Mouse (Mus musculus): ENCODE data around the gene Hcn3.
"Not testable (repeated sequence)": the region's sequence is repeated elsewhere in the genome, so short reads cannot be mapped to it uniquely, and the experiment has no call there.

The Hcn3 gene

DNA sequence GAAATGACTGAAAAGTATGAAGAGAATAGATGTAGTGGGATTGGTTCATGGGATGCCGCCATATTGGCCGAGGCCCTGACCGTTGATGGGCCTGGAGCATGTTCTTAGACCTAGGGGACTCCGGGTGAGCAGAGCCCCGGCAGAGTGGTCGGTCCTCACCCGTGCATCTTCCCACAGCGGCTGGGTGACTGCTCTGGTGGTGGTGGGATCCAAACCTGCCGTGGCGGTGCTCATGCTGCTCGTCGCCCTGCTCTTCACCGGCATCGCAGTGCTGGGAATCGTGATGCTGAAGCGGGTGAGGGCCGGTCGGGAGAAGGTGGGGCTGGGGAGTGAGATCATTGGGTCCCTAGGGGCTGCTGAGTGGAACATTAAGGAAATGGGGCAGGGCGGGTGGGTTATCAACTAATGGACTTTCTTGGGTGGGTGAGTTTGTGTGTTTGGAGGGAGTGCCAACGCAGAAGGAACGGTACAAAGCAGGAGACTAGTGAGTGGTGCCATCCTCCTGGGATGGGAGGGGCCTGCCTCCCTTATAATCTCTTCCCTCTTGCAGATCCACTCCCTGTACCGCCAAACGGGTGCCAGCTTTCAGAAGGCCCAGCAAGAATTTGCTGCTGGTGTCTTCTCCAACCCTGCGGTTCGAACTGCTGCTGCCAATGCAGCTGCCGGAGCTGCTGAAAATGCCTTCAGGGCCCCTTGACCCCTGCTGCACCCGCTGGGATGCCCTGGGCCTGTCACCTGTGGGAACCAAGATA is 21.9 kb upstream of the Hcn3 start:
- no peak for DNase-seq (ENCODE audit: low read depth)

DNA sequence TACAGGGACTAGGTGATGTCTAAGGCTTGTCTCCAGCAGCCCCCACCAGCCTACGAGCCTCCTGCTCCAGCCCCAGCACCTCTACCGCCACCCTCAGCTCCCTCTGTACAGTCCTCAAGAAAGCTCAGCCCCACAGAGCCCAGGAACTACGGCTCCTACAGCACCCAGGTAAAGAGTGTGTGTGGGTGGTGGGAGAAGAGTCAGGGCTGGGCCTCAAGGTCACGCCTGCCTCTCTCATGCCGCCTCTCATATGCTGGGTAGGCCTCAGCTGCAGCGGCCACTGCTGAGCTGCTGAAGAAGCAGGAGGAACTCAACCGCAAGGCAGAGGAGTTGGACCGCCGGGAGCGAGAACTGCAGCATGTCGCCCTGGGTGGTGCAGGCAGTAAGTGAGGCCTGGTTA is 19.1 kb upstream of the Hcn3 start:
- no peak for DNase-seq (ENCODE audit: low read depth)

DNA sequence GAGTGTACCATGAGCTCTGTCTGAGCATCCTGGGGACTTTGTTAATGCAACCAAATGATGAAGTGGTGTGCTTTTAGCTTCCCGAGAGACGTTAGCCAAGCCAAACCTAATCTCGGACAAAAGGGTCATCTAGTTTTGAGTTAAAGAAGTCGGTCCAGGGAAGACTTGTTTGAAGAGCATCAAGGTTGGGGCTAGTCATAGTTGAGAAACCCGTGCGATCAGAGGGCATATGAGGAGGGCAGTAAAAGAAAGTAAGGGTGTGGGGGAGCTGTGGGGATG is 18.1 kb upstream of the Hcn3 start:
- no peak for DNase-seq (ENCODE audit: low read depth)

DNA sequence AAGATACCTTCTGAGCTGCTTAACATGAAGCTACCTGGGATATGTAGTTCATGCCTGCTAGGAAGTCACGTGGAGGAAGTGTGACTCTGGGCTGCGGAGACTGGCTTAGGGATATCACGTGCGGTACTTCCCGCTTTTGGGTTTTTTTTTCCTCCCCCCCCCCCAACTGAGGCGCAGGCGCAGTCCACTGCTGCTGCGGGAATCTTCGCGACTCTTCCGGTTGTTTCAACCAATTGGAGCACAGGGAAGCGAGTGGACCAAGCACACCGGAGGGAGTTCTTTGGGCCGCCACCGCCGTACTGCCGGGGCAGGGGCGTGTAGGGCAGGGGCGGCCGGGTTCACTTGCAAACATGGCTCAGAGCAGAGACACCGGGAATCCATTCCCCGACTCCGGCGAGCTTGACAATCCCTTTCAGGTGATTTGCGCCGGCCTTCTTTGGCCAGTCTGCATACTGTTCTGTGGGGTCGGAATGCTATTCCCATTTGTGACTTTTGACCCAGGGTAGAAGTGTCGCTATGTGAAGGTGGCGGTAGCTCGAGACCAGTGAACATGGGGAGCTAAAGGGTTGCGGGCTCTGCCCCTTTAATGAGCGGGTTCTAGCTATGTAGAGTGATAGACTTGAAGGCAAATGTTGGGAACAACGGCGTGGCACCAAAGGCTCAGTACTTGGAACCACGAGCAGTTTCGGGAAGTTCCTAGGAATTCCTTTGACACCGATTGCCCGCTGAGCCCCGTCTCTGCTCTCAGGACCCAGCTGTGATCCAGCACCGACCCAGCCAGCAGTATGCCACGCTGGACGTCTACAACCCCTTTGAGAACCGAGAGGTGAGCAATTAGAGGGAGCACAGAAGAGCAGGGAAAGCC is 17.5 kb upstream of the Hcn3 start, which contains the start of gene Scamp3:
Gene Scamp3, plus strand, starts transcription at position 232 of the 865 bp plus-strand sequence.
- peak; percentile 95 for DNase-seq (ENCODE audit: low read depth)

DNA sequence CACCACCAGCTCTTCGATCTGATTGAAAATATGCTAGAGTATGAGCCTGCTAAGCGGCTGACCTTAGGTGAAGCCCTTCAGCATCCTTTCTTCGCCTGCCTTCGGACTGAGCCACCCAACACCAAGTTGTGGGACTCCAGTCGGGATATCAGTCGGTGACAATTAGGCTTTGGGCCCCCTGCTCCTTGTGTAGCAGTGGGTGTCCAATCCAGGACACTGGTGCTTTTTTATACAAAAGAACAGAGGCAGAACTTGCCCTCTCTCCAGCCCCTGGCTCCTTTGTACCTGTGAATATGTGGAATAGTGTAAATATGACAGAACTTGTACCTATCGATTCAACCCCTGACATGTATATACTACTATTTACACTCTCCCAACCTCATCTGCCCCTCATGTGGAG is 16.4 kb upstream of the Hcn3 start:
- DNase-seq (ENCODE audit: low read depth), result no peak

DNA sequence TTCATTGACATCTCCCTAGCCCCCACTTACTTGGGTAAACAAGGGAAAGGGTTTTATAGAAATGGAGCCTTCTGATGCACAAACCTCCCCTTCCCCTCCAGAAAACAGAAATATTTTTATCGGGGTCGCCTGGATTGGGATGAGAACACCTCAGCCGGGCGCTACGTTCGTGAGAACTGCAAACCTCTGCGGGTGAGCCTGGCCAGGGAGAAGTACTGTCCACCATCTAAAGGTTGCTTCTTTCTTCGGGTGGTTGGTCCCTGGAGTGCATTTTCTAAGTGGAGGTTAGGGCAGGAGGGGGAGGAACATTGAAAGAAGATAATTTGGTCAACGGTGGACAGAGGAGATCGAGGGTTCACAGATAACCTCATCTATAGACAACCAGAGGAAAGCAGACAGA is 15.5 kb upstream of the Hcn3 start:
- no peak for DNase-seq (ENCODE audit: low read depth)

DNA sequence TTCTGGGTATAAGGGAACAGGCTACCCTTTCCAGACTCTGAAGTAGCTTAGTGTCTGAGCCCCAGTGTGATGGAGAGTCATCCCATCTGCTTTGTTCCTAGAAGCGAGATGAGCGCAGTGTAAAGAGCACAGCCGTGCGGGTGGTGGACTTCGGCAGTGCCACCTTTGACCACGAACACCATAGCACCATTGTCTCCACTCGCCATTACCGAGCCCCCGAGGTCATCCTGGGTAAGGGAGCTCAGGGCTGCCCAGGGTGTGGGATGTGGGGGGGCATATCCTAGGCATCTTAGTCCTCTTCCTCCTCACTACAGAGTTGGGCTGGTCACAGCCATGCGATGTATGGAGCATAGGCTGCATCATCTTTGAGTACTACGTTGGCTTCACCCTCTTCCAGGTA is 14.8 kb upstream of the Hcn3 start:
- no peak for DNase-seq (ENCODE audit: low read depth)

DNA sequence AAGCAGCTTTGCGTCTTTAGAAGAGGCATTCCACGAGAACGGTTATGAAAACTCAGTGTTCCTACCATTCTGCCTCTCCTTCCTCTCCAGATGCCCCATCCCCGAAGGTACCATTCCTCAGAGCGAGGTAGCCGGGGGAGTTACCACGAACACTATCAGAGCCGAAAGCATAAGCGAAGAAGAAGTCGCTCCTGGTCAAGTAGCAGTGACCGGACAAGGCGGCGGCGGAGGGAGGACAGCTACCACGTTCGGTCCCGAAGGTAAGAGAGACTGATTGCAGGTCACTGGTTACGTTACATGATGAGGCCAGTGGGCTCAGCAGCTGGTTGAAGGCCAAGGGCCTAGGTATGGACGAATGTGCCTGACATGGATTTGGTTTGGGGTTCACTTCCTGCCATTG is 6.9 kb upstream of the Hcn3 start:
- no peak for DNase-seq (ENCODE audit: low read depth)

DNA sequence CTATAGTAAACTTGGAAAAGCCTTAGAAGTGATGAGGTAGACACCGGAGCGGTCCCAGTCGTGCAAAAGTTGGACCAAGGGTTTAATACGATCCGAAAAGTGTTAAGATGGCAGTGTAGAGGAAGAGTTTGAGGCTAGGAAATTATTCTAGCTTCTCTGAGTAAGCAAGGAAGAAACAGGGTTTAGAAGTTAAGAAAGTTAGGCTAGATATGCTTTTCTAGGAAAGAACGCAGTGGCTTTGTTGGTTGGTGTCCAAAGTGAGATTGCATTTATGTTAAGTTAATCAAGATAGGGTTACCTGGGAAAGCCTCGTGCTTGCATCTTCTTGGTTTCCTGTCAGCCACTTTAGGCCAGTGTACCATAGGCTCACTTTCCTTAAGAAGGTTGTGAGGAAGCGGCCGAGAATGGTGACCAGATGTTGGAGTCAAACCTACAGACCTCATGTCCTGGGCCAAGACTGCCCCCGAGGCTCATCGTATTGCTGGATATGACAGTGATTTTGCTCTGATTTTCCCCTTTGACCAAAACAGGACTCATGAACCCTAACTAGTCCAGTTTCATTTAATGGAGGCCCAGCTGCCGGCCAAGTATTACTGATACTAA is 5.4 kb upstream of the Hcn3 start:
- DNase-seq (ENCODE audit: low read depth), result no peak

DNA sequence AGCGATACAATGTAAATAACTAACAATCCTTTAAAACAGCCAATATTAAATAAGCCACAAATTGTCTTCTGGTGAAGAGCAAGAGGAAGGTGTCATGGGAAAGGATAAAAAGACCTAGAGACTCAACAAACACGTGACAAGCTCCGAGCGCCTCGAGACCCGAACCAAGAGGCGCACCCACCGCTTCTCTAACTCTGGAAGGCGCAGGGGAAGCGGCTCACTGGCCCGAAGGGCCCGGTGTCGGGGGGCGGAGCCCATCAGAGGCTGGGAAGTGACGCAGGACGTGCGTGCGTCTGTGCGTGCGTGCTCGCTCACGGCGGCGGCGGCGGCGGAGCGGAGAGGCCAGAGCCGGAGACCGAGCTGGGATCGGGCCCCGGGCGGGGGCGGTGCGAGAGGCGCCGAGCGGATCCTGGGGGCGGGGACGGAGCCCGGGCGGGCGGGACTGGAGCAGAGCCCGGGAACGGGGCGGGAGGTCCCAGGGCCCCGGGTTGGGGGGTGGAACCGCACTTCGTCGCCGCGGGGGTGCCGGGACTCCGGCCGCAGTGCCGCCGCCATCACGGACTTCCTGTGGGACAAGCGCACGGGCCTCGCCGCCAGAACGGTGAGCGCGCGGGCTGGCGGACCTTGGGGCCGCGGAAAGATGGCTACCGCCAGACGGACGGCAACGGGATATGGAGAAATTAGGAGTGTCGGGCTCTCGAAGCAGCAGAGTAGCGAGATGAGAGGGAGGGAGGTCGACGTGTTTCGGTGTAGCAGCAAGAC is 4.7 kb upstream of the Hcn3 start, which contains the start of gene Clk2:
Gene Clk2, plus strand, starts transcription at position 290 of the 762 bp plus-strand sequence.
- DNase-seq (ENCODE audit: low read depth), result peak; percentile 66

DNA sequence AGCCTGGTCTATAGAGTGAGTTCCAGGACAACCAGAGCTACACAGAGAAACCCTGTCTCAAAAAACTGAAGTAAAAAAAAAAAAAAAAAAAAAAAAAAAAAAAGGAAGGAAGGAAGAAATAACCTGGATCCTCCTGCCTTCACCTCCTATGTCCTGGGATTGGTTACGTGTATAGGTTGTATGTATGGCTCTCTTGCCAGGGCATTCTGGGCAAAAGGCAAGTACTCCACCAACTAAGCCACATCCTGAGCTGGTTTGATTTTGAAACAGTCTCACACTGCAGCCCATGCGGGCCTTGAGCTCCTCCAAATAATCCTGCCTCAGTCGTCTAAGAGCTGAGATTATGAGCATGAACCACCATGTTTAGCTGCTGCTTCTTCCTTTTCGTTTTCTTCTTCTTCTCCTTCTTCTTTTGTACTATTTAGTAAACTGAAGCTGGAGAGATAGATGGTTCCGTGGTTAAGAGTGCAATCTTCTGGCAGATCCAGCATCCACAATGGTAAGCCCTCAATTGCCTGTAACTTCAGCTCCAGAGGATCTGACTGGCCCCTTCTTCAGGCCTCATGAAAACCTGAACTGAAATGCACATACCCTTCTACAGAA is 3.7 kb upstream of the Hcn3 start:
- DNase-seq (ENCODE audit: low read depth), result no peak

DNA sequence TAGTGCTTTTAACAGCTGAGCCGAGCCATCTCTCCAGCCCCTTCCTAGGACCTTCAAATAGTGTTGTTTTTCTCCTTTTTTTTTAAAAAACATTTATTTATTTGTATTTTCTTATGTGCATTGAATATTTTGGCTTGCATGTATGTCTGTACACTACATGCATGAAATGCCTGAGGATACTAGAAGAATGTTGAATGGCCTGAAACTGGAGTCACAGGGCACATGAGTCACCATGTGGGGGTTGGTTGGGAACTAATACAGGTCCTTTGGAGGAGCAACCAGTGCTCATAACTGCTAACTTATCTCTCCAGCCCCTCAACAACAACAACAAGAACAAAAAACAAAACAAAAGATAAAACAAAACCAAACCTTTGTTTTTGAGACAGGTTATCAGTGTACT is 3.1 kb upstream of the Hcn3 start:
- DNase-seq (ENCODE audit: low read depth), result peak; percentile 24

DNA sequence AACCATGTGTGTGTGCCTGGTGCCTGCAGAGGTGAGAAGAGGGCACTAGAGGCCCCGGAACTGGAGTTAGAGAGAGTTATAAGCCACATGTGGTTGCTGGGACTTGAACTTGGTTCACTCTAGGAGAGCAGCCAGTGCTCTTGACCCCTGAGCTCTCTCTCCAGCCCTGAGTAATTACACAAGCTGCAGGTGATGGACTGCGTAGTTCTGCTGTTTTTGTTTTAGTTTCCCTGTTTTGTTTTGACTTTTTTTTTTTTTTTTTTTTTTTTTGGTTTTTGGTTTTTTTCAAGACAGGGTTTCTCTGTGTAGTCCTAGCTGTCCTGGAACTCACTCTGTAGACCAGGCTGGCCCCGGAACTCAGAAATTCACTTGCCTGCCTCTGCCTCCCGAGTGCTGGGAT is 1.8 kb upstream of the Hcn3 start:
- DNase-seq (ENCODE audit: low read depth), result no peak

DNA sequence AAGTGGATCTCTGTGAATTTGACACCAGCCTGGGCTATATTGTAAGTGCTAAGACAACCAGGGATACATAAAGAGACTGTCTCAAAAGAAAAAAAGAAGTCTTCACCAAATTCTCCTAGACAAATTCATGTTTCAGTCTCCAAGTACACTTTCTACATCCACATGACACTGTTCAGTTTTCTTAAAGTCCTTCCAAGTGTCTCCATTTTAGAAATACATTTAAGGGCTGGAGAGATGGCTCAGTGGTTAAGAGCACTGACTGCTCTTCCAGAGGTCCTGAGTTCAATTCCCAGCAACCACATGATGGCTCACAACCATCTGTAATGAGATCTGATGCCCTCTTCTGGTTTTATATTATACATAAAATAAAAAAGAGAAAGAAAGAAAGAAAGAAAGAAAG is 1.2 kb upstream of the Hcn3 start:
- not testable (repeated sequence) for DNase-seq (ENCODE audit: low read depth)

DNA sequence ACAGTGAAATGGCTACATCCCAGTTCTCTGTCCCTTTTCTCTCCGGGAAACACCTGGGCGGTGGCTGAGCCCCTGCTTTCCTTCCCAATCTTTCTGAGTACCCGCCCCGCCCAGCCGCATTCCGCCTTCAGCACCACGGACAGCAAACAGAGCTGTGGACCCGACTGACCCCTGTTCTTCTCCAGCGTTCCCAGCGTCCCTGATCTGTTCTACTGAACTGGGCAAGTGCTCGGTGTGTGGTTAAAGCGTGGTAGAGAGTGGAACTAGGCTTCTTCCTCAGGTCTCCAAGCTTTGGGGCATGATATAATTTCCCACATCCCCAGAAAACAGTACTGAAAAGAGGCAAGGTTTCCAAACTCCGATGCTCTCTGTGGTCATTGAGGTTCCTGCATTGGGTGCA is 785 bp downstream of the Hcn3 start:
- no peak for DNase-seq (ENCODE audit: low read depth)

DNA sequence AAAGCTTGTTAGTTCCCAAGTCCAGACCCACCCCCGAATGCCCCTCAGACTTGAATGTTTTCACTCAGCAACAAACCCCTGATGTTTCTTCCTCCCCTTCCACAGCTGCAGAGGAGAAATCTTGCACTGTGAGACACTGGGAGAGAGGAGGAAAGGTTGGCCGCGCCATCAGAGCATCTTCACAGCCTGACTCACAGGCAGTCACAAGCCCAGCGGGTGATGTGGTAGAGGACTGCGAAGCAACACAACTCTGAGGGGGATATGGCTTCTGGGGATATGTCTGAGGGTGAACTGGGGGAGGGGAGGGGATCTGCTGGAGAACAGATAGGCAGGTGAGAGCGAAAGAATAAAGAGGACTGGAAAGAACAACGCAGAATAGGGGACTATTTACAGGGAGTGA is 1.3 kb downstream of the Hcn3 start:
- no peak for DNase-seq (ENCODE audit: low read depth)

DNA sequence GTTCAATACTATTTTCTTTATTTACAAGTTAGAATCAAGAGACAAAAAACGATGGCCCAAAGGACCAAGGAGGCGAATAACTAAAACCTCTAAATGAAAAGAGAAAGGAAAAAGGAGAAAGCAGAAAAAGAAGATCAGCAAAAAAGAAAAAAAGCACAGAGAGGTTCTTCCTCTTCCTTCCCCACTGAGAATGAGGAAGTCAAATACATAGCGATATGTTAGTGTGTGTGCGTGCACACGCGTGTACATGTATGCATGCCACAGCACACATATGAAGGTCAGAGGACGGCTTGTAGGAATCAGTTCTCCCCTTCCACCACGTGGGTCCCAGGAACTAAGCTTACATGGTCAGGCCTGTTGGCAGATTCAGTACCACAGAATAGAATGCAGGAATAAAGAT is 3.0 kb downstream of the Hcn3 start:
- no peak for DNase-seq (ENCODE audit: low read depth)

DNA sequence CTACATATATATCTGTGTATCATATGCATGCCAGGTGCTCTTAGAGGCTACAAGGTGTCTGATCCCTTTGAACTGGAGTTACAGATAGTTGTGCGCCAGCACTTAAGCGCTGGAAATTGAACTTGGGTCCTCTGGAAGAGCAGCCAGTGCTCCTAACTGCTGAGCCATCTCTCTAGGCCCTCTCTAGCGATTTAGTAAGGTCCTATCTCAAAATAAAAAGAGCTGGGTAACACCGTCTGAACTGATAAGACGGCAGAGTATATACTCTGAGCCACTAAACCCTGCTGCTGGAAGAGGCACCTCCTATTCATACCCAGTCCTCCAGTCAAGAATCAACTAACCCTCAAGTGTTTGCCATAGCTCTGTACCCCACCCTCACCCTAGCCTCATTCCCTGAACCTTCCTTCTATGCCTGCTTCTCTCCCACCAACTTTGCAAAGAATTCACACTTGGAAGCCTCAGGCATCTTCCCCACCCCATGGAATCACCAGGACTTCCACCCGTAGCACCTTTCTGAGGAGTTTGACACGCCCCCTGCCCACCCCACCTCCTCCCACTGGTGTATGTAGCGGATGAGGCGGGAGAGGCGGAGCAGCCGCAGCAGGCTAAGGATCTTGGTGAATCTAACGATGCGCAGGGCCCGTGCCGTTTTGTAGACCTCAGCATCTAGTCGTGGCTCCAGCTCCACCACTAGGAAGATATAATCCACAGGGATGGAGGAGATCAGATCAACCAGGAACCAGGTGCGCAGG is 7.7 kb downstream of the Hcn3 start:
- no peak for DNase-seq (ENCODE audit: low read depth)

DNA sequence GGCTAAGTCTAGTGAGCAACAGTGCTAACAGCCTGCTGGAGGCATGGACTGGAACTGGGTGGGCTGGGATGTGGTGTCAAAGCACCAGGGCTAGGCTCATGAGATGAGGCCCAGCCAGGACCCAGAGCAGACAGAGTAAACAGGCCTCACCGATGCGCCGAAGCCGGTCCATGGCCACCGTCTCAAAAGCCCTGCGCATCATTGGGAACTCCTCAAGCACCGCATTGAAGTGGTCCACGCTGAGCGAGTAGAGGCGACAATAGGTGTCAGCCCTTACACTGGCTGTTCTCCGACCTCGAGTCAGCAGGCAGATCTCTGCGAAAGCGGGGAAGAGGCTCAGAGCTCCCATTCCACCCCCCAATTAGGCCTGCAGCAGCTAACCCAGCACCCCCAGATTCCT is 11.4 kb downstream of the Hcn3 start:
- no peak for DNase-seq (ENCODE audit: low read depth)

DNA sequence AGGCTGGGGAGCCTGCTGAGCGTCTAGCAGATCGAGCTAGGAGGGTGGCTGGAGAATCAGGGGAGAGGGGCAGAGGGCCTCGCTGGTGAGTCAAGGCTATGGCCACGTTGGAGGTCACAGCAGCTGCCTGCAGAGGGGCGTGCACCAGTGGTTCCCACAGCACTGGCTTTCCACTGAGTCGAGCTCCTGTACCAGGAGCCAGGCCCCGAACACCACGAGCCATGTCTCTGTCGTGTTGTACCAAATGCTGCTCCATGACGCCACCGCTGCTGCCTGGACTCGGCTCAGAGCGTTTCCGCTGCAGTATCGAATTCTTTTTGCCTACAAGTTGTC is 12.1 kb downstream of the Hcn3 start:
- DNase-seq (ENCODE audit: low read depth), result no peak

Measured in fibroblast of lung, adult 2 months (primary cell).